Mouse (Mus musculus): ENCODE measurements at regions not wholly inside any gene's neighbourhood (a gene's known extent, or its start where the extent isn't known, plus 50 kb on each side); places are given as distances from the start of the nearest gene placed in this dataset.

GRCm38 (mm10) chr3:140221478-140221877 is 990.7 kb downstream of the Pdha2 start:
- Histone ChIP-seq H3K79me2 (replicated peaks; ENCODE audit: control insufficient read depth, insufficient read depth, low read length) (no peaks in the 10 kb centered on the region), H3K4me3 (no peak overlapping the region), H3K4me1 (ENCODE audit: control insufficient read depth, insufficient read depth, low read length) (no peaks in the 10 kb centered on the region), H3K27me3 (ENCODE audit: control insufficient read depth, insufficient read depth, low read length) (no peaks in the 10 kb centered on the region), H3K9ac (ENCODE audit: low read depth, low read length) (no peak overlapping the region), H3K27ac (no peak overlapping the region), H3K36me3 (ENCODE audit: control insufficient read depth, insufficient read depth, low read length) (no peaks in the 10 kb centered on the region)
- no peak for DNase-seq
- TF ChIP-seq EP300 (IDR thresholded peaks at IDR 0.05; ENCODE audit: insufficient read depth, low read depth, low read length), result no peak
- 57% methylated on average over 3 of the region's 3 CpGs for WGBS
- intact Hi-C loops (cut with DNase I), result no loop called here

GRCm38 (mm10) chr3:140230712-140231111 is 981.4 kb downstream of the Pdha2 start:
- no peaks in the 10 kb centered on the region for H3K36me3 ChIP-seq (ENCODE audit: control insufficient read depth, insufficient read depth, low read length)

GRCm38 (mm10) chr3:140233144-140233543 is 979.0 kb downstream of the Pdha2 start:
- no peaks in the 10 kb centered on the region for H3K36me3 ChIP-seq (ENCODE audit: control insufficient read depth, insufficient read depth, low read length)
- no peak overlapping the region for H3K4me3 ChIP-seq
- WGBS, result 71% methylated on average over 4 of the region's 4 CpGs
- TF ChIP-seq POLR2A (IDR thresholded peaks at IDR 0.05; ENCODE audit: insufficient read depth, low read depth, low read length), result no peak
- TF ChIP-seq CTCF (IDR thresholded peaks at IDR 0.05), result no peak
- TF ChIP-seq EP300 (IDR thresholded peaks at IDR 0.05; ENCODE audit: insufficient read depth, low read depth, low read length), result no peak
- H3K27me3 ChIP-seq (ENCODE audit: control insufficient read depth, insufficient read depth, low read length), result no peaks in the 10 kb centered on the region
- no peaks in the 10 kb centered on the region for H3K4me1 ChIP-seq (ENCODE audit: control insufficient read depth, insufficient read depth, low read length)
- DNase-seq, result no peak
- H3K27ac ChIP-seq, result no peak overlapping the region
- intact Hi-C loops (cut with DNase I), result no loop called here
- no peak overlapping the region for H3K9ac ChIP-seq (ENCODE audit: low read depth, low read length)
- no peaks in the 10 kb centered on the region for H3K79me2 ChIP-seq (replicated peaks; ENCODE audit: control insufficient read depth, insufficient read depth, low read length)

More at GRCm38 (mm10) chr3:140230712-140231111, 981.4 kb downstream of the Pdha2 start:
- TF ChIP-seq EP300 (IDR thresholded peaks at IDR 0.05; ENCODE audit: insufficient read depth, low read depth, low read length) (no peak), POLR2A (IDR thresholded peaks at IDR 0.05; ENCODE audit: insufficient read depth, low read depth, low read length) (no peak)
- Histone ChIP-seq H3K27me3 (ENCODE audit: control insufficient read depth, insufficient read depth, low read length) (no peaks in the 10 kb centered on the region), H3K9ac (ENCODE audit: low read depth, low read length) (no peak overlapping the region), H3K4me1 (ENCODE audit: control insufficient read depth, insufficient read depth, low read length) (no peaks in the 10 kb centered on the region), H3K79me2 (replicated peaks; ENCODE audit: control insufficient read depth, insufficient read depth, low read length) (no peaks in the 10 kb centered on the region), H3K4me3 (no peak overlapping the region), H3K27ac (no peak overlapping the region)
- intact Hi-C loops (cut with DNase I), result no loop called here
- 30% methylated on average over 2 of the region's 2 CpGs for WGBS
- no peak for DNase-seq

- TF ChIP-seq CTCF (IDR thresholded peaks at IDR 0.05), result no peak
- no peak for TF ChIP-seq EP300 (IDR thresholded peaks at IDR 0.05; ENCODE audit: insufficient read depth, low read depth, low read length)
- no peak for TF ChIP-seq POLR2A (IDR thresholded peaks at IDR 0.05; ENCODE audit: insufficient read depth, low read depth, low read length)
- no peak for DNase-seq
- intact Hi-C loops (cut with DNase I), result no loop called here
- H3K79me2 ChIP-seq (replicated peaks; ENCODE audit: control insufficient read depth, insufficient read depth, low read length), result no peaks in the 10 kb centered on the region
- H3K4me3 ChIP-seq, result no peak overlapping the region
- H3K9ac ChIP-seq (ENCODE audit: low read depth, low read length), result no peak overlapping the region
- no peaks in the 10 kb centered on the region for H3K4me1 ChIP-seq (ENCODE audit: control insufficient read depth, insufficient read depth, low read length)
- H3K36me3 ChIP-seq (ENCODE audit: control insufficient read depth, insufficient read depth, low read length), result no peaks in the 10 kb centered on the region
- H3K27ac ChIP-seq, result no peak overlapping the region
- no peaks in the 10 kb centered on the region for H3K27me3 ChIP-seq (ENCODE audit: control insufficient read depth, insufficient read depth, low read length)
- WGBS, result 55% methylated on average over 2 of the region's 2 CpGs
Observed at GRCm38 (mm10) chr3:140233809-140234208, 978.3 kb downstream of the Pdha2 start.

- Histone ChIP-seq H3K27ac (no peak overlapping the region), H3K27me3 (ENCODE audit: control insufficient read depth, insufficient read depth, low read length) (no peaks in the 10 kb centered on the region), H3K36me3 (ENCODE audit: control insufficient read depth, insufficient read depth, low read length) (no peaks in the 10 kb centered on the region), H3K4me3 (no peak overlapping the region), H3K9ac (ENCODE audit: low read depth, low read length) (no peak overlapping the region), H3K79me2 (replicated peaks; ENCODE audit: control insufficient read depth, insufficient read depth, low read length) (no peaks in the 10 kb centered on the region), H3K4me1 (ENCODE audit: control insufficient read depth, insufficient read depth, low read length) (no peaks in the 10 kb centered on the region)
- 62% methylated on average over 1 of the region's 1 CpGs for WGBS
- no peak for DNase-seq
- TF ChIP-seq POLR2A (IDR thresholded peaks at IDR 0.05; ENCODE audit: insufficient read depth, low read depth, low read length) (no peak), CTCF (IDR thresholded peaks at IDR 0.05) (no peak), EP300 (IDR thresholded peaks at IDR 0.05; ENCODE audit: insufficient read depth, low read depth, low read length) (no peak)
- intact Hi-C loops (cut with DNase I), result no loop called here
Observed at GRCm38 (mm10) chr3:140239276-140239675, 972.9 kb downstream of the Pdha2 start.

Small RNA genes in the stretch of these regions (microRNA-seq; reads per million reads assigned to microRNA genes)
- 77.2 to 99.3 reads per million in 2 experiments for gene Mir7j
